Mouse (Mus musculus) kidney, embryonic 15.5 days (tissue): ENCODE data around the gene Lrrc23. TPM values are rescaled to one million over a fixed set of nuclear protein-coding genes. Genes with fewer than 3 reads are reported as not detected.

ENCODE experiments used
- polyA plus RNA-seq: library from polyadenylated mRNA; unstranded; fragments of >200 nt; fragmentation: Nextera tagmentation; extraction: Ambion mirVana; gene quantifications from 2 replicates; pipeline ENCODE4 v1.2.1, GENCODE M21; 2015

Lrrc23 gene
- polyA plus RNA-seq, 1 experiment from 2014 or later = 0.90 TPM

Other genes with a start within 250 kb of the Lrrc23 start
- gene C1s1, start 237.4 kb downstream of the Lrrc23 start, polyA plus RNA-seq = 21.8 and 23.1 TPM in 2 replicates
- gene C1rb, start 209.4 kb downstream of the Lrrc23 start, polyA plus RNA-seq = not detected in 2 replicates
- gene C1s2, start 143.6 kb downstream of the Lrrc23 start, polyA plus RNA-seq = 0.16 and 0.21 TPM in 2 replicates
- 77.4 and 80.4 TPM in 2 replicates for gene Lpcat3, start 116.7 kb downstream of the Lrrc23 start, polyA plus RNA-seq
- gene Emg1, start 67.5 kb downstream of the Lrrc23 start, polyA plus RNA-seq = 206 and 224 TPM in 2 replicates
- 401 and 402 TPM in 2 replicates for gene Phb2, start 67.4 kb downstream of the Lrrc23 start, polyA plus RNA-seq
- 12.5 and 13.3 TPM in 2 replicates for gene Ptpn6, start 41.0 kb downstream of the Lrrc23 start, polyA plus RNA-seq
- 516 and 519 TPM in 2 replicates for gene Grcc10, start 38.4 kb downstream of the Lrrc23 start, polyA plus RNA-seq
- gene Gm45234, start 23.7 kb downstream of the Lrrc23 start, polyA plus RNA-seq = not detected in 2 replicates
- gene Atn1, start 23.2 kb downstream of the Lrrc23 start, polyA plus RNA-seq = 17.0 and 17.7 TPM in 2 replicates
- gene Eno2, start 10.1 kb downstream of the Lrrc23 start, polyA plus RNA-seq = 10.5 and 12.4 TPM in 2 replicates
- gene Spsb2, start 28.9 kb upstream of the Lrrc23 start, polyA plus RNA-seq = 15.3 and 18.2 TPM in 2 replicates
- gene Tpi1, start 34.6 kb upstream of the Lrrc23 start, polyA plus RNA-seq = 717 and 755 TPM in 2 replicates
- gene Usp5, start 49.8 kb upstream of the Lrrc23 start, polyA plus RNA-seq = 149 and 175 TPM in 2 replicates
- 178 and 185 TPM in 2 replicates for gene Cdca3, start 49.8 kb upstream of the Lrrc23 start, polyA plus RNA-seq
- 1.1 and 2.9 TPM in 2 replicates for gene Gnb3, start 60.5 kb upstream of the Lrrc23 start, polyA plus RNA-seq
- 23.7 and 28.6 TPM in 2 replicates for gene P3h3, start 78.0 kb upstream of the Lrrc23 start, polyA plus RNA-seq
- 1.2 and 1.6 TPM in 2 replicates for gene Gpr162, start 84.3 kb upstream of the Lrrc23 start, polyA plus RNA-seq
- gene Cd4, start 108.5 kb upstream of the Lrrc23 start, polyA plus RNA-seq = 0.06 and 0.26 TPM in 2 replicates
- gene Lag3, start 132.0 kb upstream of the Lrrc23 start, polyA plus RNA-seq = 1.7 and 1.8 TPM in 2 replicates
- gene Ptms, start 140.4 kb upstream of the Lrrc23 start, polyA plus RNA-seq = 320 TPM in 2 replicates
- 357 and 385 TPM in 2 replicates for gene Mlf2, start 151.7 kb upstream of the Lrrc23 start, polyA plus RNA-seq
- 163 and 164 TPM in 2 replicates for gene Cops7a, start 185.8 kb upstream of the Lrrc23 start, polyA plus RNA-seq
- gene Pianp, start 217.0 kb upstream of the Lrrc23 start, polyA plus RNA-seq = 1.4 and 3.1 TPM in 2 replicates
- gene Zfp384, start 229.4 kb upstream of the Lrrc23 start, polyA plus RNA-seq = 16.1 and 17.8 TPM in 2 replicates